In the genomic region with DNA sequence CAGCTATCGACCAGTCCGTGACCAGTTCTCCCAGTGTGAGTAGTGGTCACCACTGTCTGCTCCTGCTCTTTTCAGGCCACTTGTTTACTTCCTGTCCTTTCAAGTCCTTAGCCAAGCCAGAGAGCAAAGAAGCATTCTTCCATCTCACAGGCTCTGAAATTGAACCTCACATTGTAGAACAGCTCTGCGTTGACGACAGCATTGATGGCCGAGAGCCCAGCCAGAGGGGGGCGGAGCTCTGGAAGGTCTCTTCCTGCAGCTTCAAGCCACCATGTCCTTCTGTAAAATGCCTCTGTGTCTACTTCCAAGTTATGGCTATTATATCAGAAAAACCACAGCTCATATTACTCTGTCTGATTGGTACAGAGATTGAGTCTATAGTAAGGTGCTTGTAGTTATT, we compare ENCODE assay signal across 17 mouse cellular contexts. TPM values are rescaled to one million over a fixed set of nuclear protein-coding genes. Genes with fewer than 3 reads are reported as not detected.
DNase-seq lines count a peak whose midpoint lies in the region; ATAC-seq and TF ChIP-seq lines count a peak whose summit lies in the region.
"Had no signal": no experiment of that assay in that cellular context is flagged by ENCODE, and none has a peak within 500 bp of the region (broad histone marks: within the 10 kb centered on the region; RNA-seq: fewer than 3 reads in every experiment).

No protein-coding gene starts in this region.

- TF ChIP-seq POLR2A in lung, adult 2 months (IDR thresholded peaks at IDR 0.05; ENCODE audit: borderline replicate concordance, extremely low read depth, low read depth, low read length) = no peak
- no peak for TF ChIP-seq POLR2A in brain, embryonic 14.5 days (IDR thresholded peaks at IDR 0.05; ENCODE audit: borderline replicate concordance, extremely low read depth, insufficient read depth, insufficient read length, poor library complexity, severe bottlenecking)

- no peaks in the 10 kb centered on the region for H3K27me3 ChIP-seq in hindbrain, postnatal 0 days (ENCODE audit: insufficient read depth, low read length)
- no peaks in the 10 kb centered on the region for H3K27me3 ChIP-seq in hindbrain, embryonic 16.5 days (replicated peaks; ENCODE audit: control insufficient read depth, insufficient read depth, low read length)
- no peaks in the 10 kb centered on the region for H3K27me3 ChIP-seq in lung, postnatal 0 days (replicated peaks; ENCODE audit: insufficient read depth, low read length)
- H3K27me3 ChIP-seq: embryonic facial prominence, embryonic 12.5 days; intestine, embryonic 15.5 days; limb, embryonic 13.5 days; midbrain, embryonic 15.5 days; neural tube, embryonic 13.5 days had no signal

- H3K4me2 ChIP-seq in hindbrain, postnatal 0 days (ENCODE audit: low read depth, low read length) = no peak overlapping the region
- no peak overlapping the region for H3K4me2 ChIP-seq in hindbrain, embryonic 16.5 days (ENCODE audit: low read length)
- H3K4me2 ChIP-seq in lung, postnatal 0 days (replicated peaks; ENCODE audit: low read depth, low read length) = no peak overlapping the region
- H3K4me2 ChIP-seq: embryonic facial prominence, embryonic 12.5 days; intestine, embryonic 15.5 days; limb, embryonic 13.5 days; midbrain, embryonic 15.5 days; neural tube, embryonic 13.5 days had no signal

- no peak overlapping the region; the same call in 1 of the 2 replicates for H3K27ac ChIP-seq in hindbrain, postnatal 0 days
- H3K27ac ChIP-seq in hindbrain, embryonic 16.5 days (ENCODE audit: low read depth, low read length) = no peak overlapping the region
- H3K27ac ChIP-seq in lung, postnatal 0 days (ENCODE audit: low read length) = no peak overlapping the region
- H3K27ac ChIP-seq: embryonic facial prominence, embryonic 12.5 days; intestine, embryonic 15.5 days; limb, embryonic 13.5 days; midbrain, embryonic 15.5 days; neural tube, embryonic 13.5 days had no signal

- TF ChIP-seq CTCF in hindbrain, postnatal 0 days (IDR thresholded peaks at IDR 0.05; ENCODE audit: low read depth) = no peak
- TF ChIP-seq CTCF in lung, postnatal 0 days (IDR thresholded peaks at IDR 0.05) = no peak
- TF ChIP-seq CTCF in lung, adult 2 months (IDR thresholded peaks at IDR 0.05; ENCODE audit: insufficient read depth, low read length) = no peak
- TF ChIP-seq CTCF in brain, embryonic 14.5 days (IDR thresholded peaks at IDR 0.05; ENCODE audit: borderline replicate concordance, extremely low read depth, insufficient read depth, insufficient read length) = no peak

- no peak overlapping the region for H3K4me3 ChIP-seq in hindbrain, postnatal 0 days (ENCODE audit: low read length)
- no peak overlapping the region for H3K4me3 ChIP-seq in hindbrain, embryonic 16.5 days (ENCODE audit: low read length)
- H3K4me3 ChIP-seq in lung, postnatal 0 days (ENCODE audit: low read depth, low read length) = no peak overlapping the region
- H3K4me3 ChIP-seq in lung, adult 2 months (replicated peaks; ENCODE audit: extremely low read depth, low read depth, low read length) = no peak overlapping the region
- H3K4me3 ChIP-seq: embryonic facial prominence, embryonic 12.5 days; intestine, embryonic 15.5 days; limb, embryonic 13.5 days; midbrain, embryonic 15.5 days; neural tube, embryonic 13.5 days had no signal

- peak; percentile 29; the same call in 1 of the 2 replicates for ATAC-seq in hindbrain, postnatal 0 days
- ATAC-seq in hindbrain, embryonic 16.5 days = no peak
- no peak for ATAC-seq in lung, postnatal 0 days
- ATAC-seq in erythroid progenitor cell, adult 5-6 weeks (replicated peaks; ENCODE audit: low FRiP score, poor library complexity, severe bottlenecking) = no peak
- ATAC-seq: intestine, embryonic 15.5 days; liver, postnatal 0 days; midbrain, embryonic 15.5 days had no signal

- no peak overlapping the region for H3K9ac ChIP-seq in hindbrain, postnatal 0 days (replicated peaks; ENCODE audit: low read length)
- no peak overlapping the region for H3K9ac ChIP-seq in hindbrain, embryonic 16.5 days (ENCODE audit: low read depth, low read length)
- no peak overlapping the region for H3K9ac ChIP-seq in lung, postnatal 0 days (replicated peaks; ENCODE audit: low read depth)
- H3K9ac ChIP-seq: embryonic facial prominence, embryonic 12.5 days; intestine, embryonic 15.5 days; limb, embryonic 13.5 days; liver, postnatal 0 days; midbrain, embryonic 15.5 days; neural tube, embryonic 13.5 days had no signal

- 57% methylated on average over 6 of the region's 6 CpGs for WGBS in hindbrain, postnatal 0 days
- whole genome bisulfite sequencing in hindbrain, embryonic 16.5 days = 53% methylated on average over 6 of the region's 6 CpGs
- 45% methylated on average over 6 of the region's 6 CpGs for WGBS in lung, postnatal 0 days
- 50% methylated on average over 6 of the region's 6 CpGs for WGBS in lung, adult 2 months

- H3K4me1 ChIP-seq in hindbrain, postnatal 0 days (ENCODE audit: insufficient read depth, low read length) = no peaks in the 10 kb centered on the region
- H3K4me1 ChIP-seq in hindbrain, embryonic 16.5 days (ENCODE audit: control insufficient read depth, insufficient read depth, low read depth, low read length) = no peaks in the 10 kb centered on the region
- no peaks in the 10 kb centered on the region for H3K4me1 ChIP-seq in lung, postnatal 0 days (ENCODE audit: insufficient read depth, low read depth, low read length)
- no peaks in the 10 kb centered on the region for H3K4me1 ChIP-seq in lung, adult 2 months (ENCODE audit: control insufficient read depth, insufficient read depth, low read length)
- H3K4me1 ChIP-seq: intestine, embryonic 15.5 days had no signal

- H3K36me3 ChIP-seq in hindbrain, postnatal 0 days (ENCODE audit: insufficient read depth, low read length) = no peaks in the 10 kb centered on the region
- H3K36me3 ChIP-seq in hindbrain, embryonic 16.5 days (ENCODE audit: control insufficient read depth, insufficient read depth, low read length) = no peaks in the 10 kb centered on the region
- no peaks in the 10 kb centered on the region for H3K36me3 ChIP-seq in lung, postnatal 0 days (ENCODE audit: insufficient read depth, low read length)
- H3K36me3 ChIP-seq: embryonic facial prominence, embryonic 12.5 days; intestine, embryonic 15.5 days; limb, embryonic 13.5 days; midbrain, embryonic 15.5 days; neural tube, embryonic 13.5 days had no signal

- DNase-seq in cerebellum, postnatal 14 days = peak; percentile 35 to 49
- no peak for DNase-seq in cerebellum, adult 11-12 months
- no peak for DNase-seq in hindbrain, postnatal 0 days (ENCODE audit: low spot score)
- DNase-seq in lung, postnatal 0 days (ENCODE audit: low spot score) = peak; percentile 13
- no peak for DNase-seq in lung, adult 2 months
- peak; percentile 56 for DNase-seq in brain, embryonic 14.5 days (ENCODE audit: low read depth)
- DNase-seq: B cell, adult 2 months; liver, postnatal 0 days; thymus, adult 2 months had no signal

- no peaks in the 10 kb centered on the region for H3K9me3 ChIP-seq in hindbrain, postnatal 0 days (ENCODE audit: low read length)
- H3K9me3 ChIP-seq in hindbrain, embryonic 16.5 days (ENCODE audit: control insufficient read depth, low read length) = no peaks in the 10 kb centered on the region
- H3K9me3 ChIP-seq in lung, postnatal 0 days (ENCODE audit: low read length) = no peaks in the 10 kb centered on the region
- H3K9me3 ChIP-seq: embryonic facial prominence, embryonic 12.5 days; intestine, embryonic 15.5 days; limb, embryonic 13.5 days; midbrain, embryonic 15.5 days; neural tube, embryonic 13.5 days had no signal

- no peak for TF ChIP-seq EP300 in lung, postnatal 0 days (IDR thresholded peaks at IDR 0.05)

RNA-seq across cellular contexts. Expression of a gene that starts 19.6 kb away (rescaled TPM):
- 0.18 and 0.26 TPM in 2 replicates for total RNA-seq in hindbrain, postnatal 0 days (2014; rRNA removed)
- polyA plus RNA-seq in hindbrain, postnatal 0 days (2015; fragmentation: Nextera tagmentation; extraction: Ambion mirVana) = 0.08 TPM in 2 replicates
- polyA plus RNA-seq in hindbrain, embryonic 16.5 days (2015; fragmentation: Nextera tagmentation; extraction: Ambion mirVana) = not detected in 2 replicates
- polyA plus RNA-seq in lung, postnatal 0 days (2015; fragmentation: Nextera tagmentation; extraction: Ambion mirVana) = not detected in 2 replicates
- polyA plus RNA-seq in lung, adult 2 months (2012; rRNA removed) = not detected in 2 replicates
- 0.19 TPM in 2 replicates for polyA plus RNA-seq in brain, embryonic 14.5 days (2012; rRNA removed)
- not detected in 2 replicates for total RNA-seq in erythroid progenitor cell, adult 5-6 weeks (2015; ENCODE audit: low replicate concordance)
- not detected in 2 replicates for total RNA-seq in erythroid progenitor cell, adult 5-6 weeks (2017; ENCODE audit: low replicate concordance)
- total RNA-seq: hematopoietic stem cell, adult 5-6 weeks had no signal
- polyA plus RNA-seq: limb, embryonic 13.5 days; midbrain, embryonic 15.5 days; neural tube, embryonic 13.5 days; thymus, adult 2 months had no signal

Comparison
In these comparisons a context has a peak if more than half of its experiments do, and no peak if none do; other contexts are left out.
1. DNase-seq: peak in cerebellum, postnatal 14 days (2 of 2), lung, postnatal 0 days (single experiment) and brain, embryonic 14.5 days (single experiment); none in cerebellum, adult 11-12 months (single experiment), hindbrain, postnatal 0 days (single experiment) and lung, adult 2 months (single experiment).